Mouse (Mus musculus) embryonic facial prominence, embryonic 11.5 days (tissue): ENCODE data around the gene Sgta. TPM values are rescaled to one million over a fixed set of nuclear protein-coding genes. Genes with fewer than 3 reads are reported as not detected.

Source experiments
- ATAC-seq: fragments of 200-750 bp; cut with Nextera tagmentation; replicated peaks from 2 replicates; pipeline ENCODE4 v1.8.0; 2017; ENCODE audit warnings: low read depth; ENCODE audit not compliant: insufficient number of reproducible peaks, low FRiP score, low TSS enrichment
- DNase-seq: peaks from one replicate; pipeline ENCODE4 v3.0.0-alpha.2; 2015; ENCODE audit warnings: low spot score
- H3K27ac ChIP-seq: fragments of 300-500 bp; sonication (generic); replicated peaks from 2 replicates; pipeline ENCODE4 v1.5.1; 2014; ENCODE audit warnings: mild to moderate bottlenecking, low read depth, low read length, control low read depth
- H3K27me3 ChIP-seq: fragments of 300-500 bp; sonication (generic); 2 replicates; pipeline ENCODE4 v1.6.1; 2014; ENCODE audit warnings: mild to moderate bottlenecking, low read length, moderate library complexity, mixed read lengths; ENCODE audit not compliant: control insufficient read depth, insufficient read depth
- H3K36me3 ChIP-seq: fragments of 300-500 bp; sonication (generic); replicated peaks from 2 replicates; pipeline ENCODE4 v1.6.1; 2014; ENCODE audit warnings: low read depth, mild to moderate bottlenecking, low read length, moderate library complexity, mixed read lengths; ENCODE audit not compliant: control insufficient read depth, insufficient read depth
- H3K4me1 ChIP-seq: fragments of 300-500 bp; sonication (generic); 2 replicates; pipeline ENCODE4 v1.6.1; 2014; ENCODE audit warnings: low read length, mixed read lengths; ENCODE audit not compliant: control insufficient read depth, insufficient read depth
- H3K4me2 ChIP-seq: fragments of 300-500 bp; sonication (generic); 2 replicates; pipeline ENCODE4 v1.6.1; 2014; ENCODE audit warnings: low read depth, mild to moderate bottlenecking, control low read depth, low read length, moderate library complexity
- H3K4me3 ChIP-seq: fragments of 300-500 bp; sonication (generic); 2 replicates; pipeline ENCODE4 v1.5.1; 2014; ENCODE audit warnings: low read depth, low read length, control low read depth
- H3K9ac ChIP-seq: fragments of 300-500 bp; sonication (generic); replicated peaks from 2 replicates; pipeline ENCODE4 v1.6.1; 2014; ENCODE audit warnings: mild to moderate bottlenecking, control low read depth, low read length
- H3K9me3 ChIP-seq: fragments of 300-500 bp; sonication (generic); replicated peaks from 2 replicates; pipeline ENCODE4 v1.6.1; 2016; ENCODE audit warnings: mild to moderate bottlenecking, low read length, inconsistent platforms, mixed read lengths; ENCODE audit not compliant: control insufficient read depth
- WGBS: fragments of 180-500 bp; shearing (Covaris S2); extraction: QIAGEN DNeasy Blood & Tissue Kit; methylation state at CpG from one replicate; pipeline ENCODE4 v1.1.7; 2014; 5-methylcytosine and 5-hydroxymethylcytosine counted together
- microRNA-seq: library from miRNA; unstranded; fragments of <30 nt; microRNA quantifications from one replicate; pipeline ENCODE4, GENCODE M21; 2016; ENCODE audit warnings: borderline number of aligned reads
- polyA plus RNA-seq: library from polyadenylated mRNA; unstranded; fragments of >200 nt; fragmentation: Nextera tagmentation; extraction: Ambion mirVana; gene quantifications from 2 replicates; pipeline ENCODE4 v1.2.1, GENCODE M21; 2014

Sgta gene
- polyA plus RNA-seq, 1 experiment from 2014 or later: 193 TPM

DNA sequence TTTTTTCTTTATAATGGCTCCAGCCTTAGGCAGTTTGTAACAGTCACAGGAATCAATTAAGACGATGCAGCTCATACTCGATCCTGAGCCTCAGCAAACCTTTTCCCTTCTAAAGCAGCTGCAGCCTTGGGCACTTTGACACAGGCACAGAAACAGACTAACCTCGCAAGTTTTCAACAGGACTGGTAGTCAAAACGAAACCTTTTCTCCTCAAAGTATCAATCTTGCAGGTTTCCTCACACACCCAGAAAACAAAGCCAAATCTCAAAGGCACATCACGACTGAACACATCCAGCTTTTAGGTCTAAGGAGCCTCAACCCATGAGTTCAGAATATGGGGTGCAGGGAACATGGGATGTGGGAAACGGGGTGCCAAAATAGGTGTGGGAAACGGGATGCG is 62.6 kb downstream of the Sgta start:
- Histone ChIP-seq H3K4me2 (no peak overlapping the region), H3K27me3 (no peaks in the 10 kb centered on the region), H3K4me3 (no peak overlapping the region), H3K9me3 (no peaks in the 10 kb centered on the region), H3K9ac (no peak overlapping the region), H3K4me1 (no peaks in the 10 kb centered on the region), H3K27ac (no peak overlapping the region), H3K36me3 (no peaks in the 10 kb centered on the region)
- WGBS: 85% methylated on average over 8 of the region's 8 CpGs
- DNase-seq: no peak
- ATAC-seq: no peak

DNA sequence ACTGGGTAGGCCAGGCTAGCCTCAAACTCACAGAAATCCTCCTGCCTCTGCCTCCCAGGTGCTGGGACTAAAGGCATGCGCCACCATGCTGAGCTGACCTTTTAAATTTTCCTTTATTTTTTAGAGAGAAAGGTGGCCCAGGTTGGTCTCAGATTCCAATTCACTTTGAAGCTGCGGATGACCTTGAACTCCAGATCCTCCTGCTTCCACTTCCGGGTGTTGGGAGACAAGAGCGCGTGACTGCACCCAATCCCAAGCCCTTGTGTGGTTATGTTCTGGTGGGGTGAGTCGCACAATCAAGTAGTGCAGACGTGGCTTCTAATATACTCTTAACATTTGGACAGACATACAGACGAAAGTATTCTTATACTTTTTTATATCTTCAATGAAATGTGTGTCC is 63.5 kb downstream of the Sgta start:
- ATAC-seq: no peak
- no peaks in the 10 kb centered on the region for H3K9me3 ChIP-seq
- H3K27ac ChIP-seq: no peak overlapping the region
- no peak overlapping the region for H3K9ac ChIP-seq
- no peak overlapping the region for H3K4me2 ChIP-seq
- no peak overlapping the region for H3K4me3 ChIP-seq
- no peaks in the 10 kb centered on the region for H3K27me3 ChIP-seq
- H3K36me3 ChIP-seq: no peaks in the 10 kb centered on the region
- 93% methylated on average over 8 of the region's 8 CpGs for WGBS
- DNase-seq: no peak
- no peaks in the 10 kb centered on the region for H3K4me1 ChIP-seq

DNA sequence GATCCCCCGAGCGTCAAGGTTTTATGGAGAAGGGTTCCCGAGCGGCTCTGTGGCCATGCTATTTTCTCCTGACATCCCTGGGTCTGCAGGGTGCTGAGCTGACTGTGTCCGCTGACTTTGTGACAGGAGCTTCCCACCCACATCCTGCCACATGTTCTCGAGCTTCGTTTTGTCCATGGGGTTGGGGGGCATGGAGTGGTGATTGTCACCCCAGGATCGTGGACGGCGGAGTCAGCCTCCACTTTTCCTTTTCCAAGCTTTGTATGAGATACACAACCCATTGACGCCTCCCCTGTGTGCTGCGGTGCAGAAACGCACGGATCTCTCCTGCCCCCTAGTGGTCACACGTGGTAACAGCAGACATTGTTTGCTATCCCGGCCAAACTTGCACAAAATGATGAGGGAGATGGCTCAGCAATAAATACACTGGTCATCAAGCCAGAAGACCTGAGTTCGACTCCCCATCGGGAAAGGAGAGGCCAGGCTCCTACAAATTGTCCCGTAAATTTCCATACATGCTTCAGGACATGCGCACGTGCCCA is 64.8 kb downstream of the Sgta start:
- DNase-seq (peak; percentile 85), ATAC-seq (no peak)
- Histone ChIP-seq H3K27me3 (no peaks in the 10 kb centered on the region), H3K4me2 (no peak overlapping the region), H3K9ac (no peak overlapping the region), H3K36me3 (no peaks in the 10 kb centered on the region), H3K9me3 (no peaks in the 10 kb centered on the region), H3K27ac (no peak overlapping the region), H3K4me3 (no peak overlapping the region), H3K4me1 (no peaks in the 10 kb centered on the region)
- 11% methylated on average over 21 of the region's 21 CpGs for WGBS

DNA sequence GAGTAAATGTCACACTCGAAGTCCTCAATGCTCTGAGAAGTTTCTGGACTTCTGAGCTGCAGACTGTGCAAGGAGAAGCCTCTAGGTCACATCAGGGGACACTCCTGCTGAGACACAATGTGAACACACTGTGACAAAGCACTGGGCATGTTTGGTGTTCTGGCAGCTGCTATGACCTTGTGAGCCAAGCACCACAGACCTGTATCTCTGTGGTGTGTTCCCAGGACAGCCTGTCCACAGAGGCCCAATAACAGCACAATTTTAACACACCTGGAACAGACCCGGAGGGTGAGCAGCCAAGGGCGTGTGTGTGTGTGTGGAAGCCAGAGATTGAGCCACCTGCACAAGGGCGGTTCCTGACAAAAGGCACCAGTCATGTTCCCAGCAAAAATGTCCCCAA is 65.4 kb downstream of the Sgta start:
- DNase-seq (no peak), ATAC-seq (no peak)
- Histone ChIP-seq H3K27ac (no peak overlapping the region), H3K4me1 (no peaks in the 10 kb centered on the region), H3K36me3 (no peaks in the 10 kb centered on the region), H3K9me3 (no peaks in the 10 kb centered on the region), H3K4me3 (no peak overlapping the region), H3K4me2 (no peak overlapping the region), H3K9ac (no peak overlapping the region), H3K27me3 (no peaks in the 10 kb centered on the region)
- 68% methylated on average over 4 of the region's 4 CpGs for WGBS

Small RNA genes lying within 50 kb of the gene (microRNA-seq; reads per million reads assigned to microRNA genes)
- gene Mir5615-1 (not detected), gene Mir5615-2 (not detected)

Other genes starting within 250 kb of the Sgta start
- gene Jsrp1, start 246.7 kb downstream of the Sgta start, polyA plus RNA-seq: 0.60 and 1.2 TPM in 2 replicates
- gene Oaz1, start 233.5 kb downstream of the Sgta start, polyA plus RNA-seq: 1,818 and 1,942 TPM in 2 replicates
- gene Lingo3, start 216.1 kb downstream of the Sgta start, polyA plus RNA-seq: 0.49 and 0.67 TPM in 2 replicates
- 282 and 329 TPM in 2 replicates for gene Lsm7, start 205.0 kb downstream of the Sgta start, polyA plus RNA-seq
- 17.1 and 19.7 TPM in 2 replicates for gene Sppl2b, start 204.9 kb downstream of the Sgta start, polyA plus RNA-seq
- 0.06 TPM in 2 replicates for gene Tmprss9, start 188.3 kb downstream of the Sgta start, polyA plus RNA-seq
- gene Timm13, start 159.2 kb downstream of the Sgta start, polyA plus RNA-seq: 266 and 347 TPM in 2 replicates
- 18.4 and 19.4 TPM in 2 replicates for gene Lmnb2, start 141.9 kb downstream of the Sgta start, polyA plus RNA-seq
- 9.9 and 11.6 TPM in 2 replicates for gene Gadd45b, start 130.1 kb downstream of the Sgta start, polyA plus RNA-seq
- gene Gng7, start 45.2 kb downstream of the Sgta start, polyA plus RNA-seq: 4.8 and 5.4 TPM in 2 replicates
- 1.3 and 1.4 TPM in 2 replicates for gene Diras1, start 34.5 kb downstream of the Sgta start, polyA plus RNA-seq
- 6.7 and 7.2 TPM in 2 replicates for gene Slc39a3, start 22.8 kb downstream of the Sgta start, polyA plus RNA-seq
- 56.0 and 56.3 TPM in 2 replicates for gene Thop1, start 9.9 kb upstream of the Sgta start, polyA plus RNA-seq
- 0.08 TPM in 2 replicates for gene Creb3l3, start 38.7 kb upstream of the Sgta start, polyA plus RNA-seq
- 191 and 192 TPM in 2 replicates for gene Map2k2, start 45.7 kb upstream of the Sgta start, polyA plus RNA-seq
- gene Zbtb7a, start 75.0 kb upstream of the Sgta start, polyA plus RNA-seq: 4.9 and 5.5 TPM in 2 replicates
- gene Pias4, start 107.7 kb upstream of the Sgta start, polyA plus RNA-seq: 36.1 and 46.5 TPM in 2 replicates
- gene Eef2, start 116.5 kb upstream of the Sgta start, polyA plus RNA-seq: 417 and 424 TPM in 2 replicates
- gene Dapk3, start 122.8 kb upstream of the Sgta start, polyA plus RNA-seq: 47.4 and 49.4 TPM in 2 replicates
- gene 4930442H23Rik, start 123.7 kb upstream of the Sgta start, polyA plus RNA-seq: not detected in 2 replicates
- gene Nmrk2, start 141.9 kb upstream of the Sgta start, polyA plus RNA-seq: not detected in 2 replicates
- gene Atcay, start 170.7 kb upstream of the Sgta start, polyA plus RNA-seq: 4.1 and 5.3 TPM in 2 replicates
- 2.5 and 2.8 TPM in 2 replicates for gene Zfr2, start 173.0 kb upstream of the Sgta start, polyA plus RNA-seq
- gene Matk, start 192.8 kb upstream of the Sgta start, polyA plus RNA-seq: 2.6 and 4.0 TPM in 2 replicates
- 203 and 205 TPM in 2 replicates for gene Mrpl54, start 206.8 kb upstream of the Sgta start, polyA plus RNA-seq
- 35.3 and 41.3 TPM in 2 replicates for gene Apba3, start 206.8 kb upstream of the Sgta start, polyA plus RNA-seq
- gene Tjp3, start 231.4 kb upstream of the Sgta start, polyA plus RNA-seq: 2.5 and 3.3 TPM in 2 replicates
- gene Pip5k1c, start 232.8 kb upstream of the Sgta start, polyA plus RNA-seq: 41.5 and 46.6 TPM in 2 replicates